15 mouse cellular contexts compared by ENCODE assay signal in the genomic region with DNA sequence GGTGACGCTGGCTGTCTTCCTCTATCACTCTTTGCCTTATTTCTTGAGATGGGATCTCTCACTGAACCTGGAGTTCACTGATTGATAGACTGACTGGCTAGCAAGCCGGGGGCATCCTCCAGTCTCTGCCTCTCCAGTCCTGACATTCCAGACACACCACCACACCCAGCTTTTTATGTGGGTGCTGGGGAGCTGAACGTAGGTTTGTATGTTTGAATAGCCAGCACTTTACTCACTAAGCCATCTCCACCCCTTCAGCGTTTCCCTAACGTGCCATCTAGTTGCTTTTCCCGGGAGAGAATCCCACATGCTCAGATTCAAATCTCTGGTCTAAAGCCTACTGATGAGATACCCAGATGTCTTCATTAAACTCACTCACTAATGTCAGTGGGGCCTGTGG. TPM values are rescaled to one million over a fixed set of nuclear protein-coding genes. Genes with fewer than 3 reads are reported as not detected.
DNase-seq lines count a peak whose midpoint lies in the region; ATAC-seq and TF ChIP-seq lines count a peak whose summit lies in the region.
"Had no signal": no experiment of that assay in that cellular context is flagged by ENCODE, and none has a peak within 500 bp of the region (broad histone marks: within the 10 kb centered on the region; RNA-seq: fewer than 3 reads in every experiment).

No protein-coding gene starts in this region.

- 66% methylated on average over 6 of the region's 6 CpGs for WGBS in kidney, embryonic 14.5 days
- 70% methylated on average over 6 of the region's 6 CpGs for WGBS in liver, embryonic 15.5 days (ENCODE audit: insufficient replicate concordance)

- no peak overlapping the region for H3K4me2 ChIP-seq in kidney, embryonic 14.5 days (replicated peaks; ENCODE audit: low read depth, low read length)
- 0 out of 2 replicates have a peak overlapping the region, but pooled peaks have one; percentile 21 for H3K4me2 ChIP-seq in CH12.LX (ENCODE audit: insufficient read depth, low read depth, poor library complexity, severe bottlenecking)
- H3K4me2 ChIP-seq in liver, embryonic 15.5 days = peak overlapping the region; percentile 60
- H3K4me2 ChIP-seq: hindbrain, embryonic 13.5 days; midbrain, embryonic 11.5 days had no signal

- in situ Hi-C loops in CH12.LX (cut with MboI; ENCODE audit: low pct_ligation_motif_present, low pct_unique_long_range_greater_than_20kb, low sequenced_read_pairs) = loop anchor here (10.0 to 25.0 kb wide), 2 partner anchors 325 to 477 kb away; a partner anchor contains a TSS

- peaks cover 9% of the 10 kb centered on the region for H3K4me1 ChIP-seq in kidney, embryonic 14.5 days (ENCODE audit: control insufficient read depth, insufficient read depth, low read length)
- H3K4me1 ChIP-seq in CH12.LX (ENCODE audit: control insufficient read depth in 1 of 2, insufficient read depth in 2 of 2) = peaks cover 19 to 49% of the 10 kb centered on the region in 2 experiments
- peaks cover 62% of the 10 kb centered on the region for H3K4me1 ChIP-seq in liver, embryonic 15.5 days (replicated peaks)

- no peak for TF ChIP-seq POLR2A in CH12.LX (IDR thresholded peaks at IDR 0.05; ENCODE audit: low read depth, low read length)

- TF ChIP-seq RAD21 in CH12.LX (IDR thresholded peaks at IDR 0.05; ENCODE audit: low read depth, low read length) = no peak

- no peaks in the 10 kb centered on the region for H3K79me2 ChIP-seq in CH12.LX (replicated peaks; ENCODE audit: control insufficient read depth, extremely low read depth, insufficient read depth, poor library complexity, severe bottlenecking)

- ATAC-seq in kidney, embryonic 14.5 days (ENCODE audit: low FRiP score, low TSS enrichment) = no peak
- ATAC-seq in liver, embryonic 15.5 days (ENCODE audit: insufficient read depth) = no peak

- no peak overlapping the region for H3K4me3 ChIP-seq in kidney, embryonic 14.5 days (ENCODE audit: low read length)
- no peak overlapping the region for H3K4me3 ChIP-seq in CH12.LX (replicated peaks in 1 of 3; ENCODE audit: low read depth in 2 of 3, low read length in 2 of 3, poor library complexity in 1 of 3)
- no peak overlapping the region for H3K4me3 ChIP-seq in liver, embryonic 15.5 days (replicated peaks)
- H3K4me3 ChIP-seq: hindbrain, embryonic 13.5 days; layer of hippocampus, adult 2 months had no signal

- H3K36me3 ChIP-seq in kidney, embryonic 14.5 days (ENCODE audit: control insufficient read depth, insufficient read depth, low read length) = no peaks in the 10 kb centered on the region
- H3K36me3 ChIP-seq in CH12.LX (replicated peaks in 1 of 2; ENCODE audit: control insufficient read depth in 1 of 2, insufficient read depth in 1 of 2, low read length in 1 of 2) = no peaks in the 10 kb centered on the region
- H3K36me3 ChIP-seq in liver, embryonic 15.5 days (replicated peaks) = no peaks in the 10 kb centered on the region
- H3K36me3 ChIP-seq: hindbrain, embryonic 13.5 days had no signal

- no peak for TF ChIP-seq EP300 in CH12.LX (IDR thresholded peaks at IDR 0.05; ENCODE audit: low read length)

- no peak for DNase-seq in kidney, postnatal 36 days
- no peak for DNase-seq in CH12.LX (ENCODE audit: extremely low read depth)
- DNase-seq in brain, adult 2 months (ENCODE audit: low read depth, low spot score) = peak; percentile 44
- no peak for DNase-seq in adrenal gland, postnatal 36 days
- DNase-seq in cerebellum, adult 11-12 months = no peak
- no peak for DNase-seq in spleen, postnatal 36 days (ENCODE audit: low spot score in 2 of 2)
- DNase-seq: adrenal gland, adult 8-10 months; cerebellum, adult 2 months; right cerebral cortex, postnatal 14 days; thymus, adult 18-20 months had no signal

- H3K27ac ChIP-seq in kidney, embryonic 14.5 days (ENCODE audit: low read depth, low read length) = peak overlapping the region; percentile 93
- no peak overlapping the region for H3K27ac ChIP-seq in CH12.LX (ENCODE audit: insufficient read depth, low read depth)
- H3K27ac ChIP-seq in liver, embryonic 15.5 days (replicated peaks) = peak overlapping the region; percentile 26; the same call in 1 of the 2 replicates
- H3K27ac ChIP-seq: layer of hippocampus, adult 2 months had no signal

- H3K9me3 ChIP-seq in kidney, embryonic 14.5 days (ENCODE audit: control insufficient read depth, low read length) = no peaks in the 10 kb centered on the region
- peaks cover 8% of the 10 kb centered on the region for H3K9me3 ChIP-seq in CH12.LX (replicated peaks; ENCODE audit: low read length)
- H3K9me3 ChIP-seq in liver, embryonic 15.5 days (replicated peaks) = no peaks in the 10 kb centered on the region
- H3K9me3 ChIP-seq: hindbrain, embryonic 13.5 days had no signal

- dilution Hi-C loops in CH12.LX (cut with MboI; ENCODE audit: extremely low pct_ligation_motif_present, extremely low pct_unique_long_range_greater_than_20kb, low sequenced_read_pairs) = no loop called here

- no peak for TF ChIP-seq CTCF in CH12.LX (conservative IDR thresholded peaks at IDR 0.05 in 1 of 2, IDR thresholded peaks at IDR 0.05 in 1 of 2; ENCODE audit: low read depth in 2 of 2, low read length in 2 of 2)

- H3K9ac ChIP-seq in kidney, embryonic 14.5 days (ENCODE audit: low read depth, low read length) = no peak overlapping the region
- no peak overlapping the region for H3K9ac ChIP-seq in CH12.LX (ENCODE audit: insufficient read depth, low read depth)
- no peak overlapping the region for H3K9ac ChIP-seq in liver, embryonic 15.5 days
- H3K9ac ChIP-seq: hindbrain, embryonic 13.5 days had no signal

- H3K27me3 ChIP-seq in kidney, embryonic 14.5 days (ENCODE audit: control insufficient read depth, insufficient read depth, low read length) = no peaks in the 10 kb centered on the region
- H3K27me3 ChIP-seq in CH12.LX (replicated peaks) = no peaks in the 10 kb centered on the region
- 0 out of 2 replicates have a peak, but pooled peaks cover 7% of the 10 kb centered on the region for H3K27me3 ChIP-seq in liver, embryonic 15.5 days
- H3K27me3 ChIP-seq: hindbrain, embryonic 13.5 days had no signal

TF ChIP-seq in CH12.LX, 34 proteins besides CTCF, POLR2A, EP300 and RAD21:
- TF ChIP-seq USF2 (conservative IDR thresholded peaks at IDR 0.05; ENCODE audit: low read depth, low read length) (no peak), SIN3A (IDR thresholded peaks at IDR 0.05; ENCODE audit: low read length) (no peak), BHLHE40 (IDR thresholded peaks at IDR 0.05; ENCODE audit: low read depth, low read length) (no peak), USF1 (IDR thresholded peaks at IDR 0.05; ENCODE audit: low read depth, low read length) (no peak), MAFK (IDR thresholded peaks at IDR 0.05; ENCODE audit: insufficient replicate concordance, low read length) (no peak), ZMIZ1 (IDR thresholded peaks at IDR 0.05; ENCODE audit: low read depth, low read length) (no peak), IRF4 (IDR thresholded peaks at IDR 0.05; ENCODE audit: low read depth, low read length) (no peak), PAX5 (IDR thresholded peaks at IDR 0.05; ENCODE audit: low read length) (no peak), SMC3 (IDR thresholded peaks at IDR 0.05; ENCODE audit: low read depth, low read length) (no peak), JUND (conservative IDR thresholded peaks at IDR 0.05; ENCODE audit: low read depth, low read length) (no peak), CHD1 (IDR thresholded peaks at IDR 0.05; ENCODE audit: low read depth, low read length) (no peak), RCOR1 (conservative IDR thresholded peaks at IDR 0.05; ENCODE audit: low read depth, low read length) (no peak), ZKSCAN1 (IDR thresholded peaks at IDR 0.05; ENCODE audit: borderline replicate concordance, low read depth, low read length) (no peak), CHD2 (IDR thresholded peaks at IDR 0.05; ENCODE audit: low read length) (no peak), MYC (IDR thresholded peaks at IDR 0.05; ENCODE audit: low read depth, low read length) (no peak)
TF ChIP-seq in CH12.LX: peak in this region for 0.

RNA-seq across cellular contexts. Expression of a gene that starts 14.3 kb away (rescaled TPM):
- 20.6 and 23.4 TPM in 2 replicates for polyA plus RNA-seq in kidney, embryonic 14.5 days (2014; fragmentation: Nextera tagmentation; extraction: Ambion mirVana)
- total RNA-seq in CH12.LX (2012; rRNA removed) = 14.6 and 14.7 TPM in 2 replicates
- 23.7 and 24.5 TPM in 2 replicates for total RNA-seq in CH12.LX (2014; rRNA removed)
- 29.4 and 31.6 TPM in 2 replicates for polyA plus RNA-seq in CH12.LX (2012; ENCODE audit: insufficient read length, low read depth)
- polyA plus RNA-seq in liver, embryonic 15.5 days (2015; fragmentation: Nextera tagmentation; extraction: Ambion mirVana) = 4.7 and 4.8 TPM in 2 replicates
- total RNA-seq in adrenal gland, postnatal 36 days (2021) = 10 to 100 TPM; 16.9 to 20.5 TPM

RNA-seq across cellular contexts. Expression of a gene that starts 43.7 kb away (rescaled TPM):
- polyA plus RNA-seq in kidney, embryonic 14.5 days (2014; fragmentation: Nextera tagmentation; extraction: Ambion mirVana) = 724 and 1,042 TPM in 2 replicates
- total RNA-seq in CH12.LX (2012; rRNA removed) (593 and 709 TPM in 2 replicates), CH12.LX (2014; rRNA removed) (1,628 and 1,755 TPM in 2 replicates)
- 694 and 715 TPM in 2 replicates for polyA plus RNA-seq in CH12.LX (2012; ENCODE audit: insufficient read length, low read depth)
- polyA plus RNA-seq in liver, embryonic 15.5 days (2015; fragmentation: Nextera tagmentation; extraction: Ambion mirVana) = 368 and 453 TPM in 2 replicates
- total RNA-seq in adrenal gland, postnatal 36 days (2021) = 100 to 1,000 TPM; 270 to 313 TPM

RNA-seq across cellular contexts. Expression of a gene that starts 59.6 kb away (rescaled TPM):
- polyA plus RNA-seq in kidney, embryonic 14.5 days (2014; fragmentation: Nextera tagmentation; extraction: Ambion mirVana) = 395 and 422 TPM in 2 replicates
- 34.6 and 34.9 TPM in 2 replicates for total RNA-seq in CH12.LX (2012; rRNA removed)
- 63.1 and 67.2 TPM in 2 replicates for total RNA-seq in CH12.LX (2014; rRNA removed)
- 178 and 213 TPM in 2 replicates for polyA plus RNA-seq in CH12.LX (2012; ENCODE audit: insufficient read length, low read depth)
- polyA plus RNA-seq in liver, embryonic 15.5 days (2015; fragmentation: Nextera tagmentation; extraction: Ambion mirVana) = 117 and 136 TPM in 2 replicates
- total RNA-seq in adrenal gland, postnatal 36 days (2021) = 100 to 1,000 TPM; 145 to 272 TPM
